Comparison of ENCODE assay signal across 25 mouse cellular contexts in genomic region chr11:71914665-71915064, GRCm38 (mm10).
DNase-seq lines count a peak whose midpoint lies in the region; ATAC-seq and TF ChIP-seq lines count a peak whose summit lies in the region.
"Had no signal": no experiment of that assay in that cellular context is flagged by ENCODE, and none has a peak within 500 bp of the region (broad histone marks: within the 10 kb centered on the region; RNA-seq: fewer than 3 reads in every experiment).

No protein-coding gene starts in this region.

- peak; percentile 59 for ATAC-seq in forebrain, postnatal 0 days
- no peak for ATAC-seq in forebrain, embryonic 14.5 days
- no peak for ATAC-seq in liver, embryonic 11.5 days (replicated peaks; ENCODE audit: low FRiP score)
- no peak for ATAC-seq in frontal cortex, adult (ENCODE audit: low TSS enrichment)
- ATAC-seq: CD4-positive, CD25-positive, alpha-beta regulatory T cell, adult 4 months; forebrain, embryonic 16.5 days; intestine, embryonic 16.5 days had no signal

- no peak for TF ChIP-seq CTCF in forebrain, postnatal 0 days (IDR thresholded peaks at IDR 0.05; ENCODE audit: low read depth)

- no peaks in the 10 kb centered on the region for H3K9me3 ChIP-seq in forebrain, postnatal 0 days (ENCODE audit: low read length)
- H3K9me3 ChIP-seq in forebrain, embryonic 14.5 days (replicated peaks; ENCODE audit: control insufficient read depth, low read length): no peaks in the 10 kb centered on the region
- no peaks in the 10 kb centered on the region for H3K9me3 ChIP-seq in liver, embryonic 11.5 days (ENCODE audit: control insufficient read depth, low read length)
- H3K9me3 ChIP-seq: embryonic facial prominence, embryonic 15.5 days; heart, embryonic 13.5 days; hindbrain, embryonic 15.5 days; kidney, embryonic 15.5 days had no signal

- H3K4me2 ChIP-seq in forebrain, postnatal 0 days (ENCODE audit: low read depth): no peak overlapping the region
- no peak overlapping the region for H3K4me2 ChIP-seq in forebrain, embryonic 14.5 days (ENCODE audit: low read length)
- H3K4me2 ChIP-seq in liver, embryonic 11.5 days: no peak overlapping the region
- H3K4me2 ChIP-seq: embryonic facial prominence, embryonic 15.5 days; heart, embryonic 13.5 days; hindbrain, embryonic 15.5 days; kidney, embryonic 15.5 days had no signal

- H3K9ac ChIP-seq in forebrain, postnatal 0 days: no peak overlapping the region
- no peak overlapping the region for H3K9ac ChIP-seq in forebrain, embryonic 14.5 days (ENCODE audit: low read length)
- no peak overlapping the region for H3K9ac ChIP-seq in liver, embryonic 11.5 days (ENCODE audit: low read depth, low read length)
- H3K9ac ChIP-seq: embryonic facial prominence, embryonic 15.5 days; heart, embryonic 13.5 days; hindbrain, embryonic 15.5 days; kidney, embryonic 15.5 days had no signal

- DNase-seq in cerebellum, adult 11 months: peak; percentile 22
- no peak for DNase-seq in cerebellum, adult 8-10 months
- peak; percentile 31 for DNase-seq in forebrain, postnatal 0 days
- DNase-seq in forebrain, embryonic 14.5 days (ENCODE audit: low spot score): no peak
- peak; percentile 43 for DNase-seq in cerebellum, adult 9-10 months
- DNase-seq in embryo, embryonic 11 days: peak; percentile 7
- DNase-seq in liver, embryonic 11.5 days (ENCODE audit: low spot score): no peak
- DNase-seq: adrenal gland, adult 8-10 months; adrenal gland, postnatal 36 days; B cell, adult 2 months; gastrocnemius, adult 2 months; gastrocnemius, postnatal 36 days; heart, adult 11 months; heart, postnatal 36 days; kidney, adult 2 months had no signal

- 56% methylated on average over 5 of the region's 5 CpGs for WGBS in forebrain, postnatal 0 days
- 66% methylated on average over 5 of the region's 5 CpGs for whole genome bisulfite sequencing in forebrain, embryonic 14.5 days
- 54% methylated on average over 5 of the region's 5 CpGs for WGBS in liver, embryonic 11.5 days

- no peaks in the 10 kb centered on the region for H3K27me3 ChIP-seq in forebrain, postnatal 0 days (ENCODE audit: insufficient read depth, low read length)
- H3K27me3 ChIP-seq in forebrain, embryonic 14.5 days (replicated peaks; ENCODE audit: control insufficient read depth, insufficient read depth, low read length): no peaks in the 10 kb centered on the region
- H3K27me3 ChIP-seq in liver, embryonic 11.5 days (replicated peaks; ENCODE audit: control insufficient read depth, insufficient read depth, low read length): no peaks in the 10 kb centered on the region
- H3K27me3 ChIP-seq: embryonic facial prominence, embryonic 15.5 days; heart, embryonic 13.5 days; hindbrain, embryonic 15.5 days; kidney, embryonic 15.5 days had no signal

- no peaks in the 10 kb centered on the region for H3K4me1 ChIP-seq in forebrain, postnatal 0 days (ENCODE audit: insufficient read depth)
- no peaks in the 10 kb centered on the region for H3K4me1 ChIP-seq in forebrain, embryonic 14.5 days (ENCODE audit: control insufficient read depth, insufficient read depth, low read length)
- no peaks in the 10 kb centered on the region for H3K4me1 ChIP-seq in liver, embryonic 11.5 days (replicated peaks; ENCODE audit: control insufficient read depth, insufficient read depth, low read length)
- H3K4me1 ChIP-seq: embryonic facial prominence, embryonic 15.5 days; heart, embryonic 13.5 days; kidney, embryonic 15.5 days had no signal

- H3K36me3 ChIP-seq in forebrain, postnatal 0 days (ENCODE audit: insufficient read depth): no peaks in the 10 kb centered on the region
- H3K36me3 ChIP-seq in forebrain, embryonic 14.5 days (ENCODE audit: control insufficient read depth, insufficient read depth, low read length): no peaks in the 10 kb centered on the region
- H3K36me3 ChIP-seq in liver, embryonic 11.5 days (ENCODE audit: control insufficient read depth, insufficient read depth, low read length): no peaks in the 10 kb centered on the region
- H3K36me3 ChIP-seq: embryonic facial prominence, embryonic 15.5 days; G1E; heart, embryonic 13.5 days; hindbrain, embryonic 15.5 days; kidney, embryonic 15.5 days had no signal

- H3K4me3 ChIP-seq in forebrain, postnatal 0 days (ENCODE audit: low read depth, low read length): no peak overlapping the region
- no peak overlapping the region for H3K4me3 ChIP-seq in forebrain, embryonic 14.5 days (ENCODE audit: low read depth, low read length)
- no peak overlapping the region for H3K4me3 ChIP-seq in liver, embryonic 11.5 days (ENCODE audit: low read depth, low read length)
- H3K4me3 ChIP-seq: embryonic facial prominence, embryonic 15.5 days; erythroblast, embryonic 14.5 days; gastrocnemius, adult 2 months; heart, embryonic 13.5 days; hindbrain, embryonic 15.5 days; kidney, embryonic 15.5 days had no signal

- no peak overlapping the region for H3K27ac ChIP-seq in forebrain, postnatal 0 days (ENCODE audit: low read depth, low read length)
- no peak overlapping the region for H3K27ac ChIP-seq in forebrain, embryonic 14.5 days (ENCODE audit: low read depth, low read length)
- no peak overlapping the region for H3K27ac ChIP-seq in liver, embryonic 11.5 days (ENCODE audit: low read depth, low read length)
- H3K27ac ChIP-seq: embryonic facial prominence, embryonic 15.5 days; gastrocnemius, adult 2 months; heart, embryonic 13.5 days; hindbrain, embryonic 15.5 days; kidney, embryonic 15.5 days had no signal

Comparison
In these comparisons a context has a peak if more than half of its experiments do, and no peak if none do; other contexts are left out.
1. DNase-seq: peak in cerebellum, adult 11 months (single experiment), forebrain, postnatal 0 days (single experiment), cerebellum, adult 9-10 months (single experiment) and embryo, embryonic 11 days (single experiment); none in cerebellum, adult 8-10 months (single experiment), forebrain, embryonic 14.5 days (single experiment) and liver, embryonic 11.5 days (single experiment).